Mouse (Mus musculus) brain, embryonic 14.5 days (tissue): ENCODE measurements around the gene Dock9.

Source experiments
- CTCF ChIP-seq: fragments of 200-500 bp; IDR thresholded peaks from 2 replicates; pipeline ENCODE4 v1.5.1; 2012; ENCODE audit warnings: inconsistent platforms, mild to moderate bottlenecking, moderate library complexity, borderline replicate concordance; ENCODE audit not compliant: insufficient read depth, insufficient read length; ENCODE audit errors: extremely low read depth
- POLR2A ChIP-seq: fragments of 200-500 bp; IDR thresholded peaks from 2 replicates; pipeline ENCODE4 v1.6.1; 2012; ENCODE audit warnings: mild to moderate bottlenecking, inconsistent platforms, borderline replicate concordance; ENCODE audit not compliant: poor library complexity, insufficient read depth, insufficient read length, severe bottlenecking; ENCODE audit errors: extremely low read depth

- TF ChIP-seq CTCF (no peak), POLR2A (no peak)
Measured at GRCm38 (mm10) chr14:121556401-121557315, 241.0 kb downstream of the Dock9 start.
